Mouse (Mus musculus): Measurements from ENCODE around the gene Cpeb1. TPM values are rescaled to one million over a fixed set of nuclear protein-coding genes. Genes with fewer than 3 reads are reported as not detected.

Cpeb1 gene
- polyA plus RNA-seq, 1 experiment: 15.9 TPM

DNA sequence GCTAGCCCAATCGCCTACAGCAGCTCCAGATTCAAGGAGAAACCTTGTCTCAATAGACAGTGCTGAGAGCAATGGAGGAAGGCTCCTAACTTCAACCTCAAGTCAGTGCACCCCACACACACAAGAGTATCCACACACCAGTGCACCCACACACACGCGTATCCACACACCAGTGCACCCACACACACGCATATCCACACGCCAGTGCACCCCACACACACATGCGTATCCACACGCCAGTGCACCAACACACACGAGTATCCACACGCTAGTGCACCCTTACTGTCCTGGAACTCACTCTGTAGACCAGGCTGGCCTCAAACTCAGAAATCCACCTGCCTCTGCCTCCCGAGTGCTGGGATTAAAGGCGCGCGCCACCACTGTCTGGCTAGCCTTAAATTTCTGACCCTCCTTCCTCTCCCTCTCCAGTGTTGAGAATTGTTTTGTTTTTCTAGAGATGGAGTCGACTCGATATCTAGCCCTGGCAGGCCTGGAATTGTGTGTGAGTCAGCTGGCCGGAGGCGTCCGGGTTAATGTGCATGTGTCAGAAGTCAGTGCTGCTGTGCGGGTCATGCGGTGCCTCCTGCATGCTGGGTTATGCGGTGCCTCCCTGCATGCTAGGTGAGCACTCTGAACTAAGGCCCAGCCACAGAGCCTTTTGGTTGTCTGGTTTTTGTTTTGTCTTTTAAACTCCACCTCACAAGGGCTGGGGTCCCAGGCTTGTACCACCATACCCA is 117.3 kb downstream of the Cpeb1 start:
- Histone ChIP-seq H3K4me1 (ENCODE audit: control insufficient read depth, insufficient read depth, low read length) (no peaks in the 10 kb centered on the region), H3K4me3 (replicated peaks; ENCODE audit: extremely low read depth, low read depth, low read length) (no peak overlapping the region)
- DNase-seq: no peak
- WGBS: 94% methylated on average over 21 of the region's 21 CpGs
- no peak for TF ChIP-seq CTCF (IDR thresholded peaks at IDR 0.05; ENCODE audit: insufficient read depth, low read length)
- no peak for TF ChIP-seq POLR2A (IDR thresholded peaks at IDR 0.05; ENCODE audit: borderline replicate concordance, extremely low read depth, low read depth, low read length)

GRCm38 (mm10) chr7:81336432-81336786 is 118.9 kb downstream of the Cpeb1 start:
- TF ChIP-seq CTCF (IDR thresholded peaks at IDR 0.05; ENCODE audit: insufficient read depth, low read length) (peak; percentile 76), POLR2A (IDR thresholded peaks at IDR 0.05; ENCODE audit: borderline replicate concordance, extremely low read depth, low read depth, low read length) (no peak)
- H3K4me3 ChIP-seq (replicated peaks; ENCODE audit: extremely low read depth, low read depth, low read length): no peak overlapping the region
- peak; percentile 46 for DNase-seq
- 33% methylated on average over 8 of the region's 8 CpGs for WGBS
- H3K4me1 ChIP-seq (ENCODE audit: control insufficient read depth, insufficient read depth, low read length): no peaks in the 10 kb centered on the region

GRCm38 (mm10) chr7:81335705-81336431 is 119.4 kb downstream of the Cpeb1 start:
- TF ChIP-seq CTCF (IDR thresholded peaks at IDR 0.05; ENCODE audit: insufficient read depth, low read length) (no peak), POLR2A (IDR thresholded peaks at IDR 0.05; ENCODE audit: borderline replicate concordance, extremely low read depth, low read depth, low read length) (no peak)
- no peaks in the 10 kb centered on the region for H3K4me1 ChIP-seq (ENCODE audit: control insufficient read depth, insufficient read depth, low read length)
- DNase-seq: no peak
- no peak overlapping the region for H3K4me3 ChIP-seq (replicated peaks; ENCODE audit: extremely low read depth, low read depth, low read length)
- 48% methylated on average over 18 of the region's 18 CpGs for WGBS

DNA sequence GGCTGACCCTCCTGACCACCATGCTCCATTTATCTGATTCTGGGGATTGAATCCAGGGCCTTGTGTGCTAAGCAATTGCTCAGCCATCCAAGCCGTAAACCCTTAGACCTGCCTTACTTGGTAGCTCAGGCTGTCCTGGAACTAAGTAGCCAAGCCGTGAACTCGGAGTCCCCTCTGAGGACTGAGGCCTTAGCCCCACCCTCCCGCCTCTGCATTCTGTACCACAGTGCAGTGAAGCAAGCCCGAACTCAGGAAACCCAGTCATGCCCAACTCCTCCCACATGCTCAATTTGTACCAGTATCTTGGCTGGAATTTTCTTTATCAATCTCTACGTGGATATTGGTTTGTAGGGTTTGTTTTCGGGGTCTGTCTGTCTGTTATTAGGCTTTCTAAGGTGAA is 123.4 kb downstream of the Cpeb1 start:
- DNase-seq: no peak
- Histone ChIP-seq H3K4me1 (ENCODE audit: control insufficient read depth, insufficient read depth, low read length) (no peaks in the 10 kb centered on the region), H3K4me3 (replicated peaks; ENCODE audit: extremely low read depth, low read depth, low read length) (no peak overlapping the region)
- 82% methylated on average over 7 of the region's 7 CpGs for WGBS
- TF ChIP-seq POLR2A (IDR thresholded peaks at IDR 0.05; ENCODE audit: borderline replicate concordance, extremely low read depth, low read depth, low read length) (no peak), CTCF (IDR thresholded peaks at IDR 0.05; ENCODE audit: insufficient read depth, low read length) (no peak)

DNA sequence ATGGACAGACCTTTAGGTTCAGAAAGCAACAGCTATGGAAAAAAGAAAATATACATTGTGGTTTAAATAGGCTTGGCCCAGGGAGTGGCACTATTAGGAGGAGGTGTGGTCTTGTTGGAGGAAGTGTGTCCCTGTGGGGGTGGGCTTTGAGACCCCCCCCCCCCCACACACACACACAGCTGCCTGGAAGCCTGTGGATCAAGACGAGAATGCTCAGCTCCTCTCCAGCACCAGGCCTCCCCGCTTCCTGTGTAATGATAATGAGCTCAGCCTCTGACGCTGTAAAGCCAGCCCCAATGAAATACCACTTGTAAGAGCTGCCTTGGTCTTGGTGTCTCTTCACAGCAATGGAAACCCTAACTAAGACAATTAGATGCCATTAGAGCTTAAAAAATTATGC is 124.5 kb downstream of the Cpeb1 start:
- Histone ChIP-seq H3K4me3 (replicated peaks; ENCODE audit: extremely low read depth, low read depth, low read length) (no peak overlapping the region), H3K4me1 (ENCODE audit: control insufficient read depth, insufficient read depth, low read length) (no peaks in the 10 kb centered on the region)
- TF ChIP-seq POLR2A (IDR thresholded peaks at IDR 0.05; ENCODE audit: borderline replicate concordance, extremely low read depth, low read depth, low read length): no peak
- no peak for TF ChIP-seq CTCF (IDR thresholded peaks at IDR 0.05; ENCODE audit: insufficient read depth, low read length)
- no peak for DNase-seq
- WGBS: 36% methylated on average over 3 of the region's 3 CpGs

DNA sequence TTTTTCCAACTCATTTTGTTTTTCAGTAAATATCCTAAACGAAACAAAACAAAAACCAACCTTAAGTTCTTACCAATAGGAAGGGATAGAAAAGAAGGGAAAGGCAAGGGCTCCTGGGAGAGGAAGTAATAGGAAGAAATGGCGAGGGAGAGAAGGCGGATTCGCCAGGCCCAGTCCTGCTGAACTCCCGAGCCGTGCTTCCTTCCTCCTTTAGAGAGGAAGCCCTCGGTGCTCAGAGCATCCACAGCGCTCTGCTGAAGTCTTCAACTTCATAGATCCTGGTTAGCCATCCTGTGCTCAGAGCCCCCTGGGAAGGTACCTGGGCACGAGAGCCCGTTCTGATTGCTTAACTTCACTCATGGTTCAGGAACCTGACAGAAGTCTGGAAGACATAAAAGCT is 127.6 kb downstream of the Cpeb1 start:
- Histone ChIP-seq H3K4me1 (ENCODE audit: control insufficient read depth, insufficient read depth, low read length) (no peaks in the 10 kb centered on the region), H3K4me3 (replicated peaks; ENCODE audit: extremely low read depth, low read depth, low read length) (no peak overlapping the region)
- WGBS: 65% methylated on average over 10 of the region's 10 CpGs
- DNase-seq: no peak
- TF ChIP-seq POLR2A (IDR thresholded peaks at IDR 0.05; ENCODE audit: borderline replicate concordance, extremely low read depth, low read depth, low read length): no peak

DNA sequence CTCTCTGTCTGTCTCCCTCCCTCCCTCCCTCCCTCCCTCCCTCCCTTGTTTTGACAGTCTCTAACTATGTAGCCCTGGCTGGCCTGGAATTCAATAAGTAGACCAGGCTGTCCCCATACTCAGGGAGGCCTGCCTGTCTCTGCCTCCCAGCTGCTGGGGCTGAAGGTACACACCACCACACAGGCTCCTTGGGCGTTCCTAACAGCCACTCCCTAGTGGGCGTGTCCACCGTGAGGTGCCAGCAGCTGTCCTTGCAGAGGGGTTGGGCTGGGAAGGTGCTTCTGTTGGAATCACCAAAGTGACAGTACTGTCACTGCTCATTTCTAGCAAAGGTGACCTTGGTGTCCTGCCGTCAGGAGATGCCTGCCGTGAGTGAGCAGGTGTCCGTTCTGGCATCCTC is 128.4 kb downstream of the Cpeb1 start:
- no peak for TF ChIP-seq CTCF (IDR thresholded peaks at IDR 0.05; ENCODE audit: insufficient read depth, low read length)
- TF ChIP-seq POLR2A (IDR thresholded peaks at IDR 0.05; ENCODE audit: borderline replicate concordance, extremely low read depth, low read depth, low read length): no peak
- H3K4me3 ChIP-seq (replicated peaks; ENCODE audit: extremely low read depth, low read depth, low read length): no peak overlapping the region
- WGBS: 84% methylated on average over 6 of the region's 6 CpGs
- no peaks in the 10 kb centered on the region for H3K4me1 ChIP-seq (ENCODE audit: control insufficient read depth, insufficient read depth, low read length)
- DNase-seq: no peak

DNA sequence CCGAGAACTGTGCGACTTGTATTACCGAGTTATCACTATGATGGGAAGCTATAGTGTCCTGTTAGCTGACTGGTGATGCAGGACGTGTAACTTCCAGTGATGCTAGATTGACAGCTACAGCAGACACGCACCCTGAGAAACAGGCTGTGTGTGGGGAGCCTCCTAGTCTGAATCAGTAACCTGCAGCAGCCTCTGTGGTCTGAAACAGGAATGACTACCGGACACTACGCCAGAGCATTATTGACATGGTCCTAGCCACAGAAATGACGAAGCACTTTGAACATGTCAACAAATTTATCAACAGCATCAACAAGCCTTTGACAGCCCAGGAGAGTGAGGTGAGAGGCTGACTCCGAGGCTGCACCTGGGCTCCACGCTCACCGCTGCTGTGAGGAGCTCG is 129.2 kb downstream of the Cpeb1 start:
- no peak for DNase-seq
- TF ChIP-seq CTCF (IDR thresholded peaks at IDR 0.05; ENCODE audit: insufficient read depth, low read length) (no peak), POLR2A (IDR thresholded peaks at IDR 0.05; ENCODE audit: borderline replicate concordance, extremely low read depth, low read depth, low read length) (no peak)
- H3K4me3 ChIP-seq (replicated peaks; ENCODE audit: extremely low read depth, low read depth, low read length): no peak overlapping the region
- no peaks in the 10 kb centered on the region for H3K4me1 ChIP-seq (ENCODE audit: control insufficient read depth, insufficient read depth, low read length)
- 81% methylated on average over 12 of the region's 12 CpGs for WGBS

GRCm38 (mm10) chr7:81321776-81322175 is 133.5 kb downstream of the Cpeb1 start:
- Histone ChIP-seq H3K4me1 (ENCODE audit: control insufficient read depth, insufficient read depth, low read length) (no peaks in the 10 kb centered on the region), H3K4me3 (replicated peaks; ENCODE audit: extremely low read depth, low read depth, low read length) (no peak overlapping the region)
- 80% methylated on average over 5 of the region's 5 CpGs for WGBS
- TF ChIP-seq CTCF (IDR thresholded peaks at IDR 0.05; ENCODE audit: insufficient read depth, low read length): no peak
- TF ChIP-seq POLR2A (IDR thresholded peaks at IDR 0.05; ENCODE audit: borderline replicate concordance, extremely low read depth, low read depth, low read length): no peak
- no peak for DNase-seq

GRCm38 (mm10) chr7:81319749-81320148 is 135.5 kb downstream of the Cpeb1 start:
- Histone ChIP-seq H3K4me3 (replicated peaks; ENCODE audit: extremely low read depth, low read depth, low read length) (no peak overlapping the region), H3K4me1 (ENCODE audit: control insufficient read depth, insufficient read depth, low read length) (no peaks in the 10 kb centered on the region)
- no peak for TF ChIP-seq POLR2A (IDR thresholded peaks at IDR 0.05; ENCODE audit: borderline replicate concordance, extremely low read depth, low read depth, low read length)
- TF ChIP-seq CTCF (IDR thresholded peaks at IDR 0.05; ENCODE audit: insufficient read depth, low read length): no peak
- WGBS: 83% methylated on average over 6 of the region's 6 CpGs
- no peak for DNase-seq
